Mouse (Mus musculus) brown adipose tissue, adult 24 weeks (tissue): ENCODE results near the gene Lin7a. TPM values are rescaled to one million over a fixed set of nuclear protein-coding genes. Genes with fewer than 3 reads are reported as not detected.
A peak's percentile ranks its signal among the peaks of the same experiment; 100 is the strongest.

ENCODE experiments used
- H3K27ac ChIP-seq: fragments of 200-500 bp; replicated peaks from 2 replicates; pipeline ENCODE4 v1.5.1; 2012; ENCODE audit warnings: low read depth, mild to moderate bottlenecking, low read length
- H3K4me1 ChIP-seq: fragments of 200-500 bp; 2 replicates; pipeline ENCODE4 v1.6.1; 2012; ENCODE audit warnings: low read length, mixed read lengths; ENCODE audit not compliant: control insufficient read depth, insufficient read depth, insufficient read length
- H3K4me3 ChIP-seq: fragments of 200-500 bp; 2 replicates; pipeline ENCODE4 v1.5.1; 2012; ENCODE audit warnings: low read depth, mild to moderate bottlenecking, low read length, moderate library complexity; ENCODE audit not compliant: insufficient read depth
- polyA plus RNA-seq: library from polyadenylated mRNA; stranded (reverse); fragments of >200 nt; gene quantifications from 2 replicates; pipeline ENCODE4 v1.2.4, GENCODE M21; 2012; ENCODE audit not compliant: missing spikeins, insufficient read depth, insufficient read length

Gene Lin7a
- polyA plus RNA-seq, 1 experiment, result 0.59 TPM

- Histone ChIP-seq H3K4me3 (no peak overlapping the region), H3K4me1 (no peaks in the 10 kb centered on the region), H3K27ac (no peak overlapping the region)
Measured at GRCm38 (mm10) chr10:107253191-107253965, 18.1 kb upstream of the Lin7a start.

- Histone ChIP-seq H3K27ac (no peak overlapping the region), H3K4me3 (no peak overlapping the region), H3K4me1 (no peaks in the 10 kb centered on the region)
Measured at GRCm38 (mm10) chr10:107254656-107255055, 16.8 kb upstream of the Lin7a start.

GRCm38 (mm10) chr10:107255351-107256050, 16.0 kb upstream of the Lin7a start:
- no peak overlapping the region for H3K4me3 ChIP-seq
- H3K4me1 ChIP-seq, result no peaks in the 10 kb centered on the region
- H3K27ac ChIP-seq, result no peak overlapping the region

- no peak overlapping the region for H3K4me3 ChIP-seq
- H3K4me1 ChIP-seq, result no peaks in the 10 kb centered on the region
- H3K27ac ChIP-seq, result no peak overlapping the region
Measured at GRCm38 (mm10) chr10:107256451-107256960, 15.0 kb upstream of the Lin7a start.

GRCm38 (mm10) chr10:107260428-107260827, 11.1 kb upstream of the Lin7a start:
- Histone ChIP-seq H3K4me1 (no peaks in the 10 kb centered on the region), H3K4me3 (no peak overlapping the region), H3K27ac (no peak overlapping the region)

GRCm38 (mm10) chr10:107272131-107272803, 781 bp downstream of the Lin7a start:
- peak overlapping the region; percentile 40 for H3K27ac ChIP-seq
- peaks cover 3% of the 10 kb centered on the region; the same call in 1 of the 2 replicates for H3K4me1 ChIP-seq
- peak overlapping the region; percentile 60 for H3K4me3 ChIP-seq

GRCm38 (mm10) chr10:107272804-107273145, 1.3 kb downstream of the Lin7a start:
- Histone ChIP-seq H3K4me1 (peaks cover 3% of the 10 kb centered on the region; the same call in 1 of the 2 replicates), H3K27ac (no peak overlapping the region), H3K4me3 (peak overlapping the region; percentile 60)

- Histone ChIP-seq H3K4me3 (no peak overlapping the region), H3K4me1 (peaks cover 3% of the 10 kb centered on the region; the same call in 1 of the 2 replicates), H3K27ac (no peak overlapping the region)
Measured at GRCm38 (mm10) chr10:107273848-107274247, 2.4 kb downstream of the Lin7a start.

GRCm38 (mm10) chr10:107274785-107275184, 3.3 kb downstream of the Lin7a start:
- H3K27ac ChIP-seq, result no peak overlapping the region
- H3K4me1 ChIP-seq, result peaks cover 3% of the 10 kb centered on the region; the same call in 1 of the 2 replicates
- H3K4me3 ChIP-seq, result no peak overlapping the region

GRCm38 (mm10) chr10:107276647-107277046, 5.2 kb downstream of the Lin7a start:
- no peak overlapping the region for H3K27ac ChIP-seq
- no peak overlapping the region for H3K4me3 ChIP-seq
- peaks cover 3% of the 10 kb centered on the region; the same call in 1 of the 2 replicates for H3K4me1 ChIP-seq

- Histone ChIP-seq H3K4me3 (no peak overlapping the region), H3K27ac (no peak overlapping the region), H3K4me1 (no peaks in the 10 kb centered on the region)
Measured at GRCm38 (mm10) chr10:107293934-107294664, 22.6 kb downstream of the Lin7a start.

GRCm38 (mm10) chr10:107300587-107301248, 29.2 kb downstream of the Lin7a start:
- H3K27ac ChIP-seq, result no peak overlapping the region
- H3K4me3 ChIP-seq, result no peak overlapping the region
- H3K4me1 ChIP-seq, result no peaks in the 10 kb centered on the region

GRCm38 (mm10) chr10:107310964-107311490, 39.5 kb downstream of the Lin7a start:
- Histone ChIP-seq H3K27ac (no peak overlapping the region), H3K4me3 (no peak overlapping the region), H3K4me1 (no peaks in the 10 kb centered on the region)

- Histone ChIP-seq H3K4me3 (no peak overlapping the region), H3K4me1 (no peaks in the 10 kb centered on the region), H3K27ac (no peak overlapping the region)
Measured at GRCm38 (mm10) chr10:107312609-107313008, 41.1 kb downstream of the Lin7a start.
